ENCODE assay signal across 8 mouse cellular contexts in the genomic region with DNA sequence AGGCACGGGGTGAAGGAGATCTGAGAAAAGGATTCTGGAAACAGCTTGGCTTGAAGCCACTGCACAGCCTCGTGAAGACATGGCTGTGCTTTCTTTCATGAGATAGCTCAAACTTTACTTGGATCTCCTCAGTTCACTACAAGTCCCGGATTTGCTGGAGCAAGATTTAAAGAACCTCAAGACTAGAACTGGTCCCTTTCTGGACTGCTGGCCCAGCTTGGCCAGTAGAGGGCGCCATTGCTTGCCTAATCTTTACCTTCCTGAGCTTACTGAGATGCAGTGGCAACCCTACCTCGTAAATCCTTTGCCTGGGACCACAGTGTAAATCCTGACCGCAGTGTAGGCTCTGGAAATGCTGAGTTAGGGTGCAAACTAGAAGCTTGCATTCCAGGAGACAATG. TPM values are rescaled to one million over a fixed set of nuclear protein-coding genes. Genes with fewer than 3 reads are reported as not detected.
A peak's percentile ranks its signal among the peaks of the same experiment; 100 is the strongest.
DNase-seq lines count a peak whose midpoint lies in the region; ATAC-seq lines count a peak whose summit lies in the region.

No protein-coding gene starts in this region.

- DNase-seq in liver: peak; percentile 65
- DNase-seq in adrenal gland, postnatal 36 days: peak; percentile 68 to 73
- peak; percentile 41 for DNase-seq in embryonic facial prominence, embryonic 14.5 days (ENCODE audit: low spot score)
- DNase-seq in hindlimb bud, embryonic 11.5 days (ENCODE audit: extremely low spot score, low read depth, low spot score): peak; percentile 41
- peak; percentile 78 to 83 for DNase-seq in left cerebral cortex, postnatal 14 days (ENCODE audit: low spot score in 2 of 2)
- peak; percentile 17 to 51 for DNase-seq in natural killer cell, adult 2 months (ENCODE audit: low spot score in 2 of 2)
- DNase-seq in thymus, adult 18-20 months: peak; percentile 21 to 39

- no peak for ATAC-seq in liver, embryonic 12.5 days
- no peak; the same call in 1 of the 2 replicates for ATAC-seq in embryonic facial prominence, embryonic 14.5 days (ENCODE audit: low read depth)

- no peak overlapping the region for H3K4me3 ChIP-seq in liver, embryonic 12.5 days
- H3K4me3 ChIP-seq in embryonic facial prominence, embryonic 14.5 days (ENCODE audit: low read depth, low read length): no peak overlapping the region

- no peaks in the 10 kb centered on the region for H3K36me3 ChIP-seq in liver, embryonic 12.5 days
- H3K36me3 ChIP-seq in embryonic facial prominence, embryonic 14.5 days (ENCODE audit: control insufficient read depth, insufficient read depth, low read length): no peaks in the 10 kb centered on the region

- intact Hi-C loops in left cerebral cortex, postnatal 14 days (cut with DNase I): loop anchor here (5.0 kb wide), 2 partner anchors 136 to 346 kb away; a partner anchor contains a TSS

- H3K4me1 ChIP-seq in liver, embryonic 12.5 days: 0 out of 2 replicates have a peak, but pooled peaks cover 5% of the 10 kb centered on the region
- H3K4me1 ChIP-seq in embryonic facial prominence, embryonic 14.5 days (ENCODE audit: control insufficient read depth, insufficient read depth, low read length): no peaks in the 10 kb centered on the region

- H3K27me3 ChIP-seq in liver, embryonic 12.5 days (replicated peaks): no peaks in the 10 kb centered on the region
- no peaks in the 10 kb centered on the region for H3K27me3 ChIP-seq in embryonic facial prominence, embryonic 14.5 days (replicated peaks; ENCODE audit: control insufficient read depth, insufficient read depth, low read length)

- WGBS in liver, embryonic 12.5 days (ENCODE audit: insufficient replicate concordance): 25% methylated on average over 6 of the region's 6 CpGs
- WGBS in embryonic facial prominence, embryonic 14.5 days: 23% methylated on average over 6 of the region's 6 CpGs

- H3K4me2 ChIP-seq in liver, embryonic 12.5 days: no peak overlapping the region
- H3K4me2 ChIP-seq in embryonic facial prominence, embryonic 14.5 days (ENCODE audit: low read depth, low read length): no peak overlapping the region

- no peak overlapping the region for H3K9ac ChIP-seq in liver, embryonic 12.5 days
- no peak overlapping the region for H3K9ac ChIP-seq in embryonic facial prominence, embryonic 14.5 days (ENCODE audit: low read depth, low read length)

- no peak overlapping the region for H3K27ac ChIP-seq in liver, embryonic 12.5 days
- no peak overlapping the region for H3K27ac ChIP-seq in embryonic facial prominence, embryonic 14.5 days (replicated peaks; ENCODE audit: low read depth, low read length)

- H3K9me3 ChIP-seq in liver, embryonic 12.5 days (replicated peaks): no peaks in the 10 kb centered on the region
- H3K9me3 ChIP-seq in embryonic facial prominence, embryonic 14.5 days (ENCODE audit: control insufficient read depth, low read length): no peaks in the 10 kb centered on the region

RNA-seq across cellular contexts. Expression of a gene that starts 6.7 kb away (rescaled TPM):
- not detected in 2 replicates for polyA plus RNA-seq in liver, embryonic 12.5 days (2016; fragmentation: Nextera tagmentation; extraction: Ambion mirVana)
- not detected for total RNA-seq in adrenal gland, postnatal 36 days (2021)
- polyA plus RNA-seq in embryonic facial prominence, embryonic 14.5 days (2014; fragmentation: Nextera tagmentation; extraction: Ambion mirVana): not detected in 2 replicates
- total RNA-seq in left cerebral cortex, postnatal 14 days (2021): not detected

RNA-seq across cellular contexts. Expression of a gene that starts 15.0 kb away (rescaled TPM):
- polyA plus RNA-seq in liver, embryonic 12.5 days (2016; fragmentation: Nextera tagmentation; extraction: Ambion mirVana): not detected in 2 replicates
- under 1 TPM; 0.66 to 0.79 TPM for total RNA-seq in adrenal gland, postnatal 36 days (2021)
- polyA plus RNA-seq in embryonic facial prominence, embryonic 14.5 days (2014; fragmentation: Nextera tagmentation; extraction: Ambion mirVana): not detected in 2 replicates
- total RNA-seq in left cerebral cortex, postnatal 14 days (2021): not detected

RNA-seq across cellular contexts. Expression of a gene that starts 23.4 kb away (rescaled TPM):
- polyA plus RNA-seq in liver, embryonic 12.5 days (2016; fragmentation: Nextera tagmentation; extraction: Ambion mirVana): not detected in 2 replicates
- 1 to 10 TPM in 1 of 2 experiments, under 1 TPM in 1; 0.92 to 1.1 TPM for total RNA-seq in adrenal gland, postnatal 36 days (2021)
- polyA plus RNA-seq in embryonic facial prominence, embryonic 14.5 days (2014; fragmentation: Nextera tagmentation; extraction: Ambion mirVana): 1.2 and 1.5 TPM in 2 replicates
- total RNA-seq in left cerebral cortex, postnatal 14 days (2021): 1 to 10 TPM; 4.9 to 8.2 TPM

Comparison
In these comparisons a context has a peak if more than half of its experiments do, and no peak if none do; other contexts are left out.
1. DNase-seq: peak in every context shown above with its lines; median percentile 80 in left cerebral cortex, postnatal 14 days; 70 in adrenal gland, postnatal 36 days; 65 in liver; 41 in embryonic facial prominence, embryonic 14.5 days; 41 in hindlimb bud, embryonic 11.5 days; 34 in natural killer cell, adult 2 months; 30 in thymus, adult 18-20 months.